9 mouse cellular contexts compared by ENCODE assay signal in the genomic region with DNA sequence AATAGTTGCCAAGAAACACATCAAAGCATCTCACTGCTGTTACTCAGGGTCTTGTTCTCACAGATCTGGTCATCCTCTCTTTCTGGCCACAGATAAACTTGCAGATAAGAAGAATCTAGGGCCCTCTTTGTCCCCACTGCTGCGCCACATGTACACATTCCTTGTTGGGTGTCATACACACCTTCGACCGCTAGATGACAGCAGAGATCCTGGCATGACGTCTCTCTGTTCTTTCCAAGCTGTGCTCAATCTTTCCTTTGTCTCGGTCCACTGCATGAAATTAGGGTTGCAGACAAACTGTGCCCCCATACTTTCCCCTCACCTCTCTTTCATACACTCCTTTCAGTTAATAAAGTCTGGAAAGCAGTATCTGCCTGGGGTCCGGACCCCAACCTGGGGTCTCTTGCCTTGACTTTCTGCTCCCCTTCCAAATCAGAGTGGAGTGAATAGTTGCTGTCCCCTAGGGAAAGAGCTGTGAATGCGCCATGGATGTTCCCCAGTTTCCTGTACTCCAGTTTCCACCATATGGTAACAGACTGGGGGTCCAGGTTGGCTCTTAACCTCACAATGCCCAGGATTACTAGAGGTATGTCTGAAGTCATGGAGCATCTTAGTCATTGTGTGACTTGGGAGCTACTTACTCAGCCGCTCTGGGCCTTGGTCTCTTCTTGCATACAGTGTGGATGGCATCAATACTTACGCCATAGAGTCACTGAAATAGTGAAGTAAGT.
DNase-seq lines count a peak whose midpoint lies in the region; ATAC-seq and TF ChIP-seq lines count a peak whose summit lies in the region.
"Had no signal": no experiment of that assay in that cellular context is flagged by ENCODE, and none has a peak within 500 bp of the region (broad histone marks: within the 10 kb centered on the region; RNA-seq: fewer than 3 reads in every experiment).

No protein-coding gene starts in this region.

- TF ChIP-seq CTCF in bone marrow macrophage, adult 2 months (IDR thresholded peaks at IDR 0.05; ENCODE audit: low read depth, low read length), result peak; percentile 16; the same call in 1 of the 2 replicates

- H3K36me3 ChIP-seq in forebrain, embryonic 15.5 days, result no peaks in the 10 kb centered on the region
- H3K36me3 ChIP-seq in hindbrain, embryonic 16.5 days (ENCODE audit: control insufficient read depth, insufficient read depth, low read length), result no peaks in the 10 kb centered on the region
- no peaks in the 10 kb centered on the region for H3K36me3 ChIP-seq in midbrain, embryonic 12.5 days

- no peak overlapping the region for H3K27ac ChIP-seq in bone marrow macrophage, adult 2 months (ENCODE audit: insufficient read depth, low read depth, low read length)
- no peak overlapping the region for H3K27ac ChIP-seq in forebrain, embryonic 15.5 days (replicated peaks)
- no peak overlapping the region for H3K27ac ChIP-seq in hindbrain, embryonic 16.5 days (ENCODE audit: low read depth, low read length)
- H3K27ac ChIP-seq in midbrain, embryonic 12.5 days (replicated peaks), result no peak overlapping the region
- H3K27ac ChIP-seq: macrophage had no signal

- peak; percentile 94 for ATAC-seq in forebrain, embryonic 15.5 days (replicated peaks)
- peak; percentile 85 for ATAC-seq in hindbrain, embryonic 16.5 days
- ATAC-seq in midbrain, embryonic 12.5 days (ENCODE audit: low FRiP score, low read depth), result peak; percentile 80

- intact Hi-C loops in gastrocnemius, postnatal 14 days (cut with DNase I; ENCODE audit: low total_unique reads), result no loop called here
- intact Hi-C loops in left cerebral cortex, postnatal 10 days (cut with DNase I), result no loop called here

- no peaks in the 10 kb centered on the region for H3K27me3 ChIP-seq in forebrain, embryonic 15.5 days
- no peaks in the 10 kb centered on the region for H3K27me3 ChIP-seq in hindbrain, embryonic 16.5 days (replicated peaks; ENCODE audit: control insufficient read depth, insufficient read depth, low read length)
- H3K27me3 ChIP-seq in midbrain, embryonic 12.5 days, result no peaks in the 10 kb centered on the region

- H3K4me3 ChIP-seq in bone marrow macrophage, adult 2 months (ENCODE audit: insufficient read depth, low read length), result no peak overlapping the region
- H3K4me3 ChIP-seq in forebrain, embryonic 15.5 days, result no peak overlapping the region
- H3K4me3 ChIP-seq in hindbrain, embryonic 16.5 days (ENCODE audit: low read length), result no peak overlapping the region; the same call in 1 of the 2 replicates
- H3K4me3 ChIP-seq in midbrain, embryonic 12.5 days, result no peak overlapping the region

- H3K9ac ChIP-seq in forebrain, embryonic 15.5 days (replicated peaks), result no peak overlapping the region
- H3K9ac ChIP-seq in hindbrain, embryonic 16.5 days (ENCODE audit: low read depth, low read length), result no peak overlapping the region
- H3K9ac ChIP-seq in midbrain, embryonic 12.5 days (replicated peaks), result no peak overlapping the region

- no peaks in the 10 kb centered on the region for H3K9me3 ChIP-seq in forebrain, embryonic 15.5 days
- no peaks in the 10 kb centered on the region for H3K9me3 ChIP-seq in hindbrain, embryonic 16.5 days (ENCODE audit: control insufficient read depth, low read length)
- H3K9me3 ChIP-seq in midbrain, embryonic 12.5 days, result no peaks in the 10 kb centered on the region

- no peaks in the 10 kb centered on the region for H3K4me1 ChIP-seq in bone marrow macrophage, adult 2 months (ENCODE audit: control insufficient read depth, insufficient read depth, low read length)
- H3K4me1 ChIP-seq in forebrain, embryonic 15.5 days, result no peaks in the 10 kb centered on the region
- H3K4me1 ChIP-seq in hindbrain, embryonic 16.5 days (ENCODE audit: control insufficient read depth, insufficient read depth, low read depth, low read length), result no peaks in the 10 kb centered on the region
- H3K4me1 ChIP-seq in midbrain, embryonic 12.5 days, result no peaks in the 10 kb centered on the region

- WGBS in forebrain, embryonic 15.5 days, result 41% methylated on average over 9 of the region's 9 CpGs
- 35% methylated on average over 9 of the region's 9 CpGs for WGBS in hindbrain, embryonic 16.5 days
- WGBS in midbrain, embryonic 12.5 days, result 42% methylated on average over 9 of the region's 9 CpGs

- DNase-seq in gastrocnemius, adult 18-20 months (ENCODE audit: low spot score), result peak; percentile 39
- DNase-seq in gastrocnemius, postnatal 14 days, result no peak
- DNase-seq in left cerebral cortex, postnatal 10 days (ENCODE audit: extremely low spot score in 1 of 2, low spot score in 2 of 2), result peak; percentile 11 to 50
- peak; percentile 20 for DNase-seq in spleen, adult 12 weeks (ENCODE audit: low spot score)

- H3K4me2 ChIP-seq in forebrain, embryonic 15.5 days (replicated peaks), result no peak overlapping the region
- peak overlapping the region; percentile 21 for H3K4me2 ChIP-seq in hindbrain, embryonic 16.5 days (ENCODE audit: low read length)
- no peak overlapping the region for H3K4me2 ChIP-seq in midbrain, embryonic 12.5 days (replicated peaks)

- TF ChIP-seq POLR2A in bone marrow macrophage, adult 2 months (IDR thresholded peaks at IDR 0.05; ENCODE audit: borderline replicate concordance, low read depth, low read length), result no peak
